Mouse (Mus musculus) cerebellum, adult 2 months (tissue): ENCODE results near the gene Nrsn2. TPM values are rescaled to one million over a fixed set of nuclear protein-coding genes. Genes with fewer than 3 reads are reported as not detected.
A peak's percentile ranks its signal among the peaks of the same experiment; 100 is the strongest.

Source experiments
- DNase-seq, 2 experiments: peaks; one replicate each; pipeline ENCODE4 v3.0.0; 2021
- H3K27ac ChIP-seq: fragments of 200-500 bp; 2 replicates; pipeline ENCODE4 v1.5.1; 2012; ENCODE audit warnings: low read length, control low read depth, inconsistent platforms; ENCODE audit not compliant: insufficient read depth
- H3K27me3 ChIP-seq: fragments of 200-500 bp; 2 replicates; pipeline ENCODE4 v1.6.1; 2012; ENCODE audit warnings: inconsistent platforms, mild to moderate bottlenecking, low read length, moderate library complexity; ENCODE audit not compliant: control insufficient read depth, insufficient read depth
- H3K4me1 ChIP-seq: fragments of 200-500 bp; 2 replicates; pipeline ENCODE4 v1.6.1; 2011; ENCODE audit warnings: low read length; ENCODE audit not compliant: control insufficient read depth, insufficient read depth
- H3K4me3 ChIP-seq: fragments of 200-500 bp; replicated peaks from 2 replicates; pipeline ENCODE3; 2011; ENCODE audit warnings: mild to moderate bottlenecking, low read depth, low read length, control low read depth; ENCODE audit not compliant: insufficient read depth
- CTCF ChIP-seq: fragments of 200-500 bp; IDR thresholded peaks from 2 replicates; pipeline ENCODE4 v1.5.1; 2011; ENCODE audit warnings: low read depth, mild to moderate bottlenecking, control low read depth, low read length, moderate library complexity, borderline replicate concordance; ENCODE audit not compliant: insufficient read depth
- POLR2A ChIP-seq: fragments of 200-500 bp; IDR thresholded peaks from 2 replicates; pipeline ENCODE4 v1.6.1; 2011; ENCODE audit warnings: low read length, control low read depth, borderline replicate concordance; ENCODE audit not compliant: insufficient read depth
- WGBS: fragments of 180-500 bp; shearing (Covaris S2); methylation state at CpG from one replicate; pipeline ENCODE4 v1.1.7; 2018; 5-methylcytosine and 5-hydroxymethylcytosine counted together
- polyA plus RNA-seq: library from polyadenylated mRNA; depleted of rRNA; stranded (reverse); fragments of >200 nt; gene quantifications from 2 replicates; pipeline ENCODE4 v1.2.3, GENCODE M21; 2012; rRNA removed

The Nrsn2 gene
- 124 and 142 TPM in 2 replicates for polyA plus RNA-seq

DNA sequence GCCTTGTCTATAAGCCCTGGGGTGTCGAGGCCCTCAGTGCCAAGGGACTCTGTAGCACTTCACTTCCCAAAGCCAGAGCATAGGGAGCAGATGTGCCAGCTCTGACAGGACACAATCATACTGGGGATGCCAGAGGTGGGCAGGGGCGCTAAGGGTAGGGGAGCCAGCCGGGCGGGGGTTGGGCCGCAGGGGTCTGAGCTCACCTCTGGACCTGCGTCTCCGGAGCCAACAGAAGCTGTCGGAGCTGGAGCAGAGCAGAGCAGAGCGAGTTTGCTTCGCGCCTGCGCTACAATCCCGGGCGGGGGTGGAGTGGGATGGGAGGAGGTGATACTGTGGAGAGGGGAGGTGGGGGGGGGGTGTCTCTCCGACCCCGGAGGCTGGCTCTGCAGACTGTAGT lies at the start of gene Nrsn2:
Gene Nrsn2 (minus strand): TSS at position 294 of the 397 bp plus-strand sequence.
- no peak for DNase-seq
- Histone ChIP-seq H3K27ac (no peak within 1 kb of the TSS), H3K27me3 (no peaks in the 10 kb centered on the region), H3K4me1 (no peaks in the 10 kb centered on the region), H3K4me3 (peak within 1 kb of the TSS; percentile 28)
- no peak for TF ChIP-seq POLR2A
- no peak for TF ChIP-seq CTCF
- 7% methylated on average over 16 of the region's 16 CpGs for WGBS

DNA sequence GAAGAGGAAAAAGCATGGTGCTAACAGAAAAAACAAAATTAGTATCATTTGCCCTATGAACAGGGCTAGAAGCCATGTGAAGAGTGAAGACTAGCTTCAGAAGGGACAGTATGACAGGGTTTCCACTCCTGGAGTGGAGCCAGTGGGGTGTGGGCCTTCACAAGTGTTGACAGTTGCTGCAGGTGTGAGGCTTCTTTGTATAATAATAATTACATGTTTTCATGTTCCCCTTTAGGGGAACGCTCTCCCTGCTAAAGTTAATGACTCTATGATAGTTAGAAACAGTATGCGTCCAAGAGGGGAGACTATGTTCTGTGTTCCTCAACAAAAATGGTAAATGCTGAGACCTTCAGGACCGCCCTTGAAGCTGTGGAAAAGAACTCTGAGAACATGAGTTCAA lies 39.3 kb upstream of the Nrsn2 start:
- Histone ChIP-seq H3K27me3 (no peaks in the 10 kb centered on the region; the same call in 1 of the 2 replicates), H3K4me3 (no peak overlapping the region), H3K27ac (0 out of 2 replicates have a peak overlapping the region, but pooled peaks have one; percentile 96), H3K4me1 (peaks cover 13% of the 10 kb centered on the region)
- TF ChIP-seq POLR2A = no peak
- TF ChIP-seq CTCF = no peak
- 97% methylated on average over 3 of the region's 3 CpGs for WGBS
- DNase-seq = no peak

DNA sequence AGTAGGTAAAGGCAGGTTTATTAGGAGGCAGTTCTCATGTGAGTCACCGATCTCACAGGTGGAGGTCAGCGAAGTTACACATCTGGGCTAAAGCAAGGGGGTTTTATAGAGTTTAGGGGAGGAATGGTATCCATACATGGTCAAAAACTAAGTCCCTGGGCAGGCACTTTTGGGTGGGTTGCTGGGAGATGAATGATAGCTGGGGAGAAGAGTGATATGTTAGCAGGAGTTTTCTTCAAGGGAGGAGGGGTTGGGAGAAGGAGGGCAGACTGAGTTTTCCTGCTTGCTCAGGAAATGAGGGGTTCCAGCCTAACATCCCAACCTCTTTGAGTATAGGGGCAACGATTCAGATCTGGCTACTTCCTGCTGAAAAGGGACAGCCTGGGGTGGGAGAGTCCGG lies 38.8 kb upstream of the Nrsn2 start, which contains the start of gene 6820408C15Rik:
Gene 6820408C15Rik (plus strand): TSS at position 301 of the 400 bp plus-strand sequence.
- DNase-seq = no peak
- WGBS = 22% methylated on average over 4 of the region's 4 CpGs
- peak within 1 kb of the TSS; percentile 96 for H3K27ac ChIP-seq
- TF ChIP-seq CTCF = no peak
- no peaks in the 10 kb centered on the region; the same call in 1 of the 2 replicates for H3K27me3 ChIP-seq
- H3K4me1 ChIP-seq = peaks cover 18% of the 10 kb centered on the region
- peak within 1 kb of the TSS; percentile 61 for H3K4me3 ChIP-seq

DNA sequence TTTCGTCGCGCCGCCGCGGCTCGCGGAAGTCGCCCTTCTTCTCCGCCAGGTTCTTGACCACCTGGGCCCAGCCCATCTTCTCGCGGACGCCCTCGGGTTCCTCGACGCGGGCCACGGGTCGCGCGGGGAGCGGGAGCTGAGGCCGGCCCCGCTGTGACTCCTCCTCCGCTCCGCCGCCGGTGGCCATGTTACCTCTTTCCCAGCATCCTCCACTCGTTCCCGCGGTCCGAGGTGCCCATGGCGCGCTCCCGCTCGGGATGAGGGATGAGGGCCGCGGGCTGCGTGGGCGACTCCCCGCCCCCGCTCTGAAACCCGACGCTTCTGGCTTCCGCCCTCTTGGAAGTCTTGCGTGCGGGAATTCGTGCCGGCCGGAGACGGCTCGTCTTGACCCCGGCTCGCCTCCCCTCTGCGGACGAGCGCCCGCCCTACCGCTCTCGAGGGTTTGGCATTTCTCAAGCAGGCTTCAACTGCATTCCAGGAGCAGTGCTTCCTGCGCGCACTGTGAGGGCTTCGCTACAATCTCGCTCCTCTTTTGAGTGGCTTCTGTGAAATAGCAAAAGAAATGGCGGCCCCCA lies 38.2 kb upstream of the Nrsn2 start, which contains the start of gene Zcchc3:
Gene Zcchc3 (minus strand): TSS at position 437 of the 575 bp plus-strand sequence.
- Histone ChIP-seq H3K27me3 (no peaks in the 10 kb centered on the region), H3K4me3 (peak within 1 kb of the TSS; percentile 61), H3K27ac (peak within 1 kb of the TSS; percentile 96), H3K4me1 (peaks cover 18% of the 10 kb centered on the region)
- TF ChIP-seq POLR2A = peak; percentile 72
- no peak for TF ChIP-seq CTCF
- DNase-seq = peak; percentile 90 to 92
- 1% methylated on average over 65 of the region's 65 CpGs for WGBS

DNA sequence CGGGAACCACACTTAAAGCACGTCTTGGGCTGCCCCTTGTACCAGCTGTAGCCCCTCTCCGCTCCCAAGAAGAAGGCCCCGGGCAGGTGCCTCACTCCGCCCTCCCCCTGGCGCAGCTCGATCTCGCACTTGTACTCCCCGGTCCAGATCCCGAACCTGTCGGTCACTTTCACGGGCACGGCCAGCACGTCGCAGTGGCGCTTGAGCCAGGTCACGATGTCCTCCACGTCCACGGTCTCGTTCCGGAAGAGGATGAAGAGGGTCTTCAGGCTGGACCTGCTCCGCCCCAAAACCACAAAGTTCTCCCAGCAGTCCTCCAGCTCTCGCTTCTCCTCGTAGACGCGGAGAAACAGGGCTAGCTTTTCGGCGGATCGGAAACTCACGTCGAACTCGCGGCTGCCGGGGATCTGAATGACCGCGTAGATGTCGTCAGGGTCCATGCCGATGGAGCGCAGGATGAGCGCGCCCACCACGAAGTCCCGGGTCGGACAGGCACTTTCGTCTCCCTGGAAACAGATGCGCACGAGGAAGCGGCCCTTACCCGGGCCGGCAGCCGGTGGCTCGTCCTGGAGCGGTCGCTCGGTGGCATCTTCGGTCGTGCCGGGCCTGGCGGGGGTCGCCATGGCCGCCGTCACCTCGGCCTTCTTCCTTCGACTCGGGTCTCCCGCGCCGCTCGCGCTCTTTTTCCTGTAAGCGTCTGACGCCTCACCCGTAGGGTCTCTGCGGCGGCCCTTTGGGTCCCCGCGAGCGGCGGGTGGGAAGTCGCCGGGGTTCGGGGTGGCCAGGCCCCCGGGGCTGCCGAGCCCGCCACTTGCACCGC lies 37.5 kb upstream of the Nrsn2 start:
- Histone ChIP-seq H3K27me3 (no peaks in the 10 kb centered on the region), H3K27ac (peak overlapping the region; percentile 96), H3K4me3 (peak overlapping the region; percentile 61), H3K4me1 (peaks cover 18% of the 10 kb centered on the region)
- peak; percentile 50 to 62 for DNase-seq
- TF ChIP-seq POLR2A (no peak), CTCF (no peak)
- under 1% methylated on average over 86 of the region's 86 CpGs for WGBS

DNA sequence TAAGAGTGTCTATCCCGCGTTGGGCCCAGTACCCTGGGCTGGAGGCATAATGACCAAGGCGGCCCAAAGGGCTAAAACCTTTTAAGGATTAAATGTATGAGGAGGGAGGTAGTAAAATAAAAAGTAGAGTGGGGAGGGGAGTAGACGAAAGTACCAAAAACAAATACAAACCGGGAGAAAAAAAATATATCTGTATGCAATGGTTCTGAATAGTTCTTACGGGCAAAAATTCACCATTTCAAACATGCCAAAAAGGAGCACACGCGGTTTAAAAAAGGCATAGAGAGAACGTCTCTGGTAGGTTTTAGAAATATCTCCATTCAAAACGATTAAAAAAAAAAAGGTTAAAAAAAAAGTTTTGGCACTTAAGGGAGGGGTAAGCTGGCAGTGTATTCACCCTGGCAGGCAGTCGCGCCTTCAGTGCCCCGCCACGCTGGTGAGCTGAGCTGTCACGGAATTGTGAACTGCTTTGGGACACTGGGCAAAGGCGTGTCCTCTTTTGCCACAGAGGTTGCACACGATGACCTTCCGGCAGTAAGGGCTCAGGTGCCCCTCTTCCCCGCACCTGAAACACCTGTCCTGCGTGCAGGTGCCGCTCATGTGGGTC lies 36.8 kb upstream of the Nrsn2 start:
- no peaks in the 10 kb centered on the region for H3K27me3 ChIP-seq
- H3K27ac ChIP-seq = no peak overlapping the region
- 10% methylated on average over 21 of the region's 21 CpGs for WGBS
- H3K4me3 ChIP-seq = peak overlapping the region; percentile 61
- TF ChIP-seq CTCF (no peak), POLR2A (no peak)
- peaks cover 18% of the 10 kb centered on the region for H3K4me1 ChIP-seq
- DNase-seq = peak in 1 of 2 experiments; percentile 41

DNA sequence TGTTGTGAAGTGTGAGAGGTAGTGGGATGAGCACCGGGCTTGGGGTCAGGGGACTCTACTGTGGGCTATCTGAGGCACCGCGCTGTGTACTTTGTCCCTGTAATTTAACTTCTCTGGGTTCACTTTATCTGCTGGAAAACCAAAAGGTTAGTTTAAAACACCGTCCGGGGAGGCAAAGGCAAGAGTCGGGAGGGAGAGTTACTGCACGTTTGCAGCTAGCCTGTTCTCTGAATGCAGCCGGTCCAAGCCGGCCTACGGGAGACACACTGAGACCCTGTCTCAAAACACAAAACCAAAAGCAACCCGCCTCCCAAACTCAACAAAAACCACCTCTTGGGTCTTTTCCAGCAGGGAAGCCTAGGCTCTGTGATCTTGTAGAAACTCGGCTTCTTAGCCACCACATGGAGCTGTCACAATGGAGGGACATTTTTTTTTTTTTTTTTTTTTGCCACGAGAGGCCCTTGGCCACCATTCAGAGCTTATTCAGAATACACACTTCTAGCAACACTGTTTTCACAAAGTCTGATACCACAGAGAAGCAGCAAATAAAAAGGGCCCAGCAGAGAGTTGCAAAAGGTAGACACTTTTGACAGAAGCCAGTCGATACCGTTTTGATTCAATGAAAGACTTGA lies 36.2 kb upstream of the Nrsn2 start:
- DNase-seq = peak in 1 of 2 experiments; percentile 40
- Histone ChIP-seq H3K27me3 (no peaks in the 10 kb centered on the region), H3K4me3 (peak overlapping the region; percentile 37), H3K27ac (no peak overlapping the region), H3K4me1 (peaks cover 18% of the 10 kb centered on the region)
- TF ChIP-seq CTCF = no peak
- TF ChIP-seq POLR2A = no peak
- WGBS = 13% methylated on average over 15 of the region's 15 CpGs
